Mouse (Mus musculus): ENCODE results near the gene Ptma.

DNA sequence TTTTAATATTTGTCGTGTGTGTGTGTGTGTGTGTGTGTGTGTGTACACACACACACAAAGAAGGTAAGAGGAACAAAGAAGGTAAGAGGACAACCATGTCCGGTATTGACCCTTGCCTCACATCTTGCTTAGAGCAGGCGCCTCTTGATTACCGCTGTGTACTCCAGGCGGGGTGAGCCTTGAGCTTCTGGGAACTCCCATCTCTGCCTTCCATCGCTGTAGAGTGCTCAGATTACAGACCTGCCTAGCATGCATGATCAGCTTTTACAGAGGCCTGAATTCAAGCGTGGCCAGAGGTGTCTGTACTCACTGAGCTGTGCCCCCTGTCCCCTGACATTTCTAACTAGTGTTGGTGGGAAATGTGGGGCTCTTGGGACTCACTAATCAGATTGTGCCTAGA, 45.1 kb upstream of the Ptma start:
- TF ChIP-seq POLR2A (IDR thresholded peaks at IDR 0.05; ENCODE audit: insufficient read length, low read depth) (no peak), MAX (IDR thresholded peaks at IDR 0.05; ENCODE audit: low read depth) (no peak), MYOG (IDR thresholded peaks at IDR 0.05; ENCODE audit: control insufficient read depth in 1 of 3, insufficient read depth in 1 of 3, insufficient read length in 2 of 3, low read depth in 2 of 3) (no peak), TCF12 (IDR thresholded peaks at IDR 0.05; ENCODE audit: insufficient read depth, poor library complexity, severe bottlenecking) (no peak), MYOD1 (IDR thresholded peaks at IDR 0.05; ENCODE audit: control insufficient read depth in 1 of 3, insufficient read length in 2 of 3, low read depth in 2 of 3) (no peak), E2F4 (IDR thresholded peaks at IDR 0.05; ENCODE audit: insufficient read depth) (no peak)
